Mouse (Mus musculus): ENCODE results near the gene Pecam1.

DNA sequence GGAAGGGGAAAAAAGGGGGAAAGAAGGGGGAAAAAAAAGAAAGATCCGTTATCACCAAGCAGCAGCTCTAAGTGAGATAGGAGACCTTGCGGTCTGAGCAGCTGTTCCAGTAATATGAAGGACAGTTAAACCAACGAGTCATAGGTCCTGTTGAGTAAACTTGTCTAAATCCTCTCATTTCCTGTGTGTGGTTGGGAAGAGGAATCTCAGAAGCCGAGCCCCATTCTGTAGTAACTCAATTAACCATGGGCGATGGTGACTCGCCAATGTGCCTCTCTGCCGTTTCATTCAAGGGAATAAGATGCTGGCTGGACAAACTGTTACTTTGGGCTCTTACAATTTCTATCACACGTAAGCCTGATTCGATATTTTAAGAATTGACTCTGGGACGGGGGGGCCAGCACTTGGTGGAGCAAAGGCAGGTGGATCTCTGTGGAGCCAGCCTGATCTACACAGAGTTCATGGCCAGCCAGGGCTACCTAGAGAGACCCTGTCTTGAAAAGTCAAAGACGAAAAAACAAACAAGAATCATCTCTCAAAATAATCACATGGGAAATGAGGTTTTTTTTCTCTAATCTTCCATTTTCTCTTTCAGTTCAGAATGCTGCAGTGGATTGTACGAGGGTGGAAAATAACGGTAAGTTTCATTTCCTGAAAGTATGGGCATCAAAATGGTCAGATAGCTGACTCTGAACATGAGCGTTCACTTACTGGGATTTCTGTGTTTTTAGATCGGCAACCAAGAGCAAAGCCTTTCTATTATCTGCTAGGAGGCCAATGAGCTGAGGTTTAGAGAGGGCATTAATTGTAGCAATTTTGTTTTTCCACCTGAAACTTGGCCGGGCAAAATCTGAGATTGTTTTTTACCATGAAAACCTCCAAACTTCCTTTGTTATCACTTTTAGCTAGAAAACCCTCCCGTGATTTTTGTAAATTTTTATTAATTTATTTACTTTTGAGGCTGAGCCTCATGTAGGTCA lies 901 bp upstream of the Pecam1 start, which contains the start of gene Milr1:
- no peak for TF ChIP-seq EP300 (optimal IDR thresholded peaks at IDR 0.05)
- TF ChIP-seq CTCF (IDR thresholded peaks at IDR 0.05; ENCODE audit: low read depth), result no peak
